Mouse (Mus musculus): ENCODE data around the gene Cmas.
A peak's percentile ranks its signal among the peaks of the same experiment; 100 is the strongest.

The Cmas gene

GRCm38 (mm10) chr6:142756507-142757333 is at the start of gene Cmas:
Gene Cmas (plus strand): TSS chr6:142756686.
- DNase-seq (ENCODE audit: low spot score in 2 of 2), result peak; percentile 86 to 89

DNA sequence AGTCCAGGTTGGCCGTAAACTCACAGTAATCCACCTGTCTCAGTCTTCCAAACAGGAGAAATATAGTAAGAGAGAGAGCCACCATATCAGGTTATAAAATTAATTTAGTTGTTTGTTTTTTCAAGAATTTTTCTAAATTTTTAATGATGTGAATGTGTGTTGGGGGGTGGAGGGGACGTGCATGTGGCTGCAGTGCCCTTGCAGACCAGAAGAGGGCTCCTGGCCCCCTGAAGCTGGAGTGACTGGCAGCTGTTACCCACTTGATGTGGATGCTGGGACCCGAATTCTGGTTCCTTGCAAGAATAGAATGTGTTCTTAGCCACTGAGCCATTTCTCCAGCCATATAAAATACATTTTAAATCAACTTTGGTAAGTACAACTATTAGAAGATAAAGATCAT is 49.8 kb upstream of the Cmas start:
- DNase-seq (ENCODE audit: low spot score in 2 of 2), result no peak

- no peak for DNase-seq (ENCODE audit: low spot score in 2 of 2)
These were observed 48.1 kb upstream of the Cmas start for GRCm38 (mm10) chr6:142708369-142708768.

- DNase-seq (ENCODE audit: low spot score in 2 of 2), result no peak
These were observed 45.8 kb upstream of the Cmas start for GRCm38 (mm10) chr6:142710690-142711089.

GRCm38 (mm10) chr6:142711106-142711505 is 45.4 kb upstream of the Cmas start:
- no peak for DNase-seq (ENCODE audit: low spot score in 2 of 2)

DNA sequence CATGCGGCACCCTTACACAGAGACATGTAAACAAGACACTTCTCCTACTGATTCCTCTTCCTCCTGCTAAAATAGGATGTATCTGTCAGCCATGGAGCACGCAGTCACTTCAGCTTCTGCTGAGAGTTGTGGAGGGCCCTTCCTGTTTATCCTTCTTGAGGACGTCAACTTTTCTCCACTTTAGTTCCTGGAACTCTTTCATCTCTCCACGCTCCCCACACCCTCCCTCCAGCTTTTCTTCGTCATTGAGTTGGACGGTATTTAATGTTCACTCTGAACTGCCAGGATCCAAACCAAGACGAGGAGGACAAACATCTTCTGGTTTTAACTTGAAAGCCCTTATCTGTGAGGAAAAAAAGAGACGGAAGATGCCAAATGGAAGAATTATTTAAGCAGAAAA is 41.5 kb upstream of the Cmas start:
- DNase-seq (ENCODE audit: low spot score in 2 of 2), result no peak

- no peak for DNase-seq (ENCODE audit: low spot score in 2 of 2)
These were observed 39.3 kb upstream of the Cmas start for GRCm38 (mm10) chr6:142717186-142717585.

DNA sequence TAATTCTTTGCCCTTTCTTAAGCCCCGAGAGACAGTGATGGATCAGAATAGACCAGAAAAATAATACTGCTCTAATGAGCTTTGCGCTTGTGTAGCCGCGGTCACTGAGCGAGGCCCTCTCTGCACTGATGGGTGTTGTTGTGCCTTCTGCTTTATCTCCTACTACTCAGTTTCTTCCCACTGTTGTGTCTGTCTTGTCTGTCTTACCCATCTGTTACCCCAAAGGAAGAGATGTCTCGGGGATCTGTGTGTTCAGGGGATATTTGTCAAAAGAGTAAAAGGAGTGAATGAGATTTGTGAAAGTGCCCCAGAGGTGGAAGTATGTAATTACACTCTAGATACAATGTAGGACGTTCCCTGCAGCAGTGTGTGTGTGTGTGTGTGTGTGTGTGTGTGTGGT is 38.3 kb upstream of the Cmas start:
- DNase-seq (ENCODE audit: low spot score in 2 of 2), result no peak

- DNase-seq (ENCODE audit: low spot score in 2 of 2), result no peak
These were observed 35.8 kb upstream of the Cmas start for GRCm38 (mm10) chr6:142720641-142721040.

- no peak for DNase-seq (ENCODE audit: low spot score in 2 of 2)
These were observed 34.8 kb upstream of the Cmas start for GRCm38 (mm10) chr6:142721731-142722130.

DNA sequence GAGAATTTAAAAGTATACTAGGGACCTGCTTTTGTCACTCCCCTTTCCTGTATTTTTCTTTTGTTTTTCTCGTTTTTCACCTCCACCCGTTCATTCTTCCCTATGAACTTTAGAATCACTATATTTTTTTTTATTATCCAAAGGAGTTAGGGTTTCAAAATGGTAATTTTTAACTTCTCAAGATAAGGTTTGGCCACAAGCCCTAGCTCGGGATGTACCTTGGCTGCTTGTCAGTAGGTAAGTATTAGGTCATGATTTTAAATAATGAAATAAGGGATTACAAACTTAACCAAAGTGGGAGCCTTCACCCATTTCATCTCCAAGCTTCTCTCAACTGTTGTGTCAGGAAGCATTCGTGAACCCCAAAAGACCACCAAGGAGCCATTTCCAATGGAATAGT is 30.5 kb upstream of the Cmas start:
- DNase-seq (ENCODE audit: low spot score in 2 of 2), result no peak

DNA sequence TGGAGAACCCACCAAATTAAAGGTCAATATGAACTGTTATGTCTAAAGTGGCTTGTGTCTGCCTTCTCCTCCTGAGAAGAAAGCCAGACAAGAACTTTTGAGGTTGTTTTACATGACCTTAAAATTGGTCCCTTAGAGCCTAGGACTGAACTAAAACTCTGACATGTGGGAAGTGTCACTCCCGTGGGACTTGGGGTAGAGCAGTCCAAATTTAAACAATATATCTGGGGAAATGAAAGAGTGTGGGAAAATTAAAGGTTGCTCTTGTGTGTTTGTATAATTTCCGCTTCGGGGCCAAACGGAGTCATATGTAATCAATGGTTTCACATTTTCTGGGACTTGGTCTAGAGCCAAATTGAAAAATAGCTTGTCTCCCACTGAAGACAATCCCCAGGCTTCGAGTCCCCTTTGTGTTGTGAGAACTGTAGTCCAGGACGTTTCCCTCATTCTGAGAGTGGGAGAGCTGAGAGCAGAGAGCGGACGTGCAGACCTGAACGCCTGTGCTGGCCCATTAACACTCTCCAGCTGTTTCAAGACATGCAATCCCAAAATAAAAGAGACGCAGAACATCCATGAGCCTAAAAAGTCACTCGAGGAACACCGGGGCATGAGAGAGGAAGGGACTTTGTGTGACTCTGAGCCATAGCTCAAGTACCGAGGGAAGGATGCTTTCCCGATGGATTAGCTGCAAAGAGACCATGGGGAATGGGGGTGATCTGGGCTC is 23.8 kb upstream of the Cmas start:
- no peak for DNase-seq (ENCODE audit: low spot score in 2 of 2)

GRCm38 (mm10) chr6:142735302-142736005 is 21.0 kb upstream of the Cmas start:
- no peak for DNase-seq (ENCODE audit: low spot score in 2 of 2)

DNA sequence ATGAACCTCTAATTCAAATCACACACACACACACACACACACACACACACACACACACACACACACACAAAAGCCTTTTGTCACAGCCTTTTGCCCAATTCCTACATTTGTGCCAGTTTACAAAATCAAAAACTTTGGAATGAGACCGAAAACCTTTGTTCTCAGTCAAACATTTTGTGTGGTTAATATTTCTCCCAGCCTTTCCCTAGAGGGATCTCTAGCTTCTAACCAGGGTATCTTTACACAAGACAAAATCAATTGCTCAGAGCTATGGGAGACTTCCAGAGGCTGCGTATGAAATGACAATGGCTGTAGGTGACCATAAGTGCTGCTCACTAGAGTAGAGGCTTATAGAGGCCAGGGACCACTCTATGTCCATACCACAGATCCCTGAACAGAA is 18.3 kb upstream of the Cmas start:
- no peak for DNase-seq (ENCODE audit: low spot score in 2 of 2)

GRCm38 (mm10) chr6:142738637-142739036 is 17.8 kb upstream of the Cmas start:
- no peak for DNase-seq (ENCODE audit: low spot score in 2 of 2)

DNA sequence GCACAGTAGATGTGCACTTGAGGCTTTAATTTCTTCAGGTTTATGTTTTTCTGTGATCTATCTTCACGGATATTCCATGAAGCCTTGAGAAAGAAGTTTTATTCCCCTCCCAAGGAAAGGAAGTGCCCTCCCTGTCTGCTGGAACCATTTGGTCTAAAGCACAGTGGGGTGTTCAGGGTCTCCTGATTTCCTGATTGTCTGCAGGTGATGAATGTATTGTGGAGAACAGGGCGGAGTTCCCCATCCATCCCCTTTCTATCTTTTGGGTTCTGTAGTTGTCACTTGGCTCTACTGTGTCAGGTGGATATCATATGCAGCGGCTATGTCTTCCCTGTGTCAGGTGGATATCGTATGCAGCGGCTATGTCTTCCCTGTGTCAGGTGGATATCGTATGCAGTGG is 14.7 kb upstream of the Cmas start:
- DNase-seq (ENCODE audit: low spot score in 2 of 2), result no peak

DNA sequence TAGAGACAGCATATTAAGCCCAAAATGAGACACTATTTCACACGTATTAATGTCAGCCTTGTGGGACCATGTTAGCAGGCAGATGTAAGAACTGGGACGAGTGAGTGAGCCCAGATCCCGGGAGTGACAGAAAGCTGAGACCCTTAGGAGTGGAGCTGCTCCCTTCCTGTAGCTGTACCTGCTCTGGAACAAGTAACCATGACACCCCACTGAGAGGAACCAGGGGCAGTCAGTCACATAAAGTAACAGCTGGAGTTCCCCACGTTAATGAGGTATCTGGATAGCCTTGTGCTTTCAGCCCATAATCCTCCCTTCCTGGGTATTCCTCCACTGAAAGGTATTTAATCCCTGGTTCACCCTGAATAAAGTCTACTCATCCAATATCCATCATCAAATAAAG is 13.3 kb upstream of the Cmas start:
- no peak for DNase-seq (ENCODE audit: low spot score in 2 of 2)

DNA sequence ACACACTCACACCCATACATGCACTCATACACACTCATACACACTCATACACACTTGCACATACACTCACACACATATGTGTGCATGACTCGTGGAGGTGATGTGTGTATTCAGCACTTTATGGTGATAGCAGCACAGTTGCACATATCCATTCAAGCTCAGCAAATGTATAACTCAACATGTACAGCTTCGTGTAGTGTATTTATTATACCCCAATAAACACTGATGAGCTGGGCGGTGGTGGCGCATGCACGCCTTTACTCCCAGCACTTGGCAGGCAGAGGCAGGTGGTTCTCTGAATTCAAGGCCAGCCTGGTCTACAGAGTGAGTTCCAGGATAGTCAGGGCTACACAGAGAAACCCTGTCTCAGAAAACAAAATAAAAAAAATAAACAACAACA is 11.0 kb upstream of the Cmas start:
- no peak for DNase-seq (ENCODE audit: low spot score in 2 of 2)

DNA sequence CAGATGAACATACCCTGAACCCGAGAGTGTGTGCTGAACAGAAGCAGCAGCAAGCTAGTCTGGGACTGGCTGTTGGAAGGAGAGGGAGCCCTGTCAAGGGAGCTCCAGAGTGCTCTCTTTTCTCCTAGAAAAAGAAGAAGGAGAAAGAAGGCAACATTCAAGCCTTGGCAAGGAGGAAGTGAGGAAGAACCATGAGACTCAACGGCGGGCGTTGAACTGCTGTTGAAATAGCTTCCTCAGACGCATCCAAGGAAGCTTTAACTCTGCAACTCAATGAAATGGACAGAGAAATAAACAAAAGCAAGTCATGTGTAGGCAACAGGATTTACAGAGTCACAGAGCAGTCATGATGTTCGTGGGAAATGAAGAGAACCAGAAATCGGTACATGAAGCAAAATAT is 9.7 kb upstream of the Cmas start:
- no peak for DNase-seq (ENCODE audit: low spot score in 2 of 2)

GRCm38 (mm10) chr6:142747165-142747564 is 9.3 kb upstream of the Cmas start:
- no peak for DNase-seq (ENCODE audit: low spot score in 2 of 2)

DNA sequence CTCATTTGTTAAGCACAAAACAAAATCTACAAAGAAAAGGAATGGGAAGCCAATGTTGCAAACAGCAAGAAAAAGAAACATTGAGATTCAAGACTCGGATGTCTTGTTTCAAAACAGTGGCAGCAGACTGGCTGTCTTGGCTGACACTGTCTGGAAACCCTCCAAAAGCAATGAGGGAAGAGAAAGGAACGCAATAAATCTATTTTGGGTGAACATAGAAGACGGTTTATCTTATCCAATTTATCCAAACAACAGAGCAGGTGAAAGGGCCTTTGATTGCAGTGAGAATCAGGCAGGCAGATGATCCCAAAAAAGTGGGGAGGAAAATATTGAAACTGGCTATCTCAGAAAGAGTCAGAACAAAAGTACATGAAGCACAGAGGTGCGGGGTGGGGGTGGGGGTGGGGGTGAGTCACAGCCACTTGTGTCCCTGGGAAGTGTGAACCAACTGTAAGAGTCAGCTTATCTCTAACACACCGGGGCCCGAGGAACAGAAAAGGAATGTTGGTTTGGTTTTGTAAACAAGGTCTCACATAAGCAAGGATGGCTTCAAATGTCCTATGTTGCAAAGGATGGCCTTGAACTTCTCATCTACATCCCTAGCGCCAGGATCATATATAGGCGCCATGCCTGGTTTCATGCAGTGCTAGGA is 8.3 kb upstream of the Cmas start:
- DNase-seq (ENCODE audit: low spot score in 2 of 2), result no peak

DNA sequence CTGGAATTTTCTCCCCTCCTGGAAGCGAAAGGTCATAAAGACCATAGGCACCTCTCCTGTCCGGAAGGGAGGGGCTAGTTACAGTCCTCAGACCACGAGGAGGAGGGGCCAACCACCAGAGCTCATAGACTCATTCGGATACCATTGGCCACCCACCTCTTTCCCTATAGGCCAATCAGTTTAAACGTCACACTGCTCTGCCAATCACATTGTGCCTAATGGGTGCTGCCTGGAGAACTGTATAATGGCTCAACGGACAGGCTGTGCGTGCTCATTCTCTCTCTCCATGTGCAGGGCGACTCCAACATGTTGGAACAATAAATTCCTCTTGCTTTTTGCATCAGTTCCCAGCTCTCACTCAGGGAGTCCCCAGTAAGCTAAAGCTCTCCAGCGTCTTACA is 5.1 kb upstream of the Cmas start:
- DNase-seq (ENCODE audit: low spot score in 2 of 2), result no peak
